Mouse (Mus musculus): ENCODE measurements at regions not wholly inside any gene's neighbourhood (a gene's known extent, or its start where the extent isn't known, plus 50 kb on each side); places are given as distances from the start of the nearest gene placed in this dataset.

- TF ChIP-seq POLR2A (IDR thresholded peaks at IDR 0.05; ENCODE audit: insufficient read depth, low read length): no peak
- no peak for TF ChIP-seq CTCF (IDR thresholded peaks at IDR 0.05; ENCODE audit: low read depth, low read length)
These were observed 201.5 kb downstream of the Pten start for GRCm38 (mm10) chr19:32958791-32959190.

All from ES-Bruce4 (cell line).